Mouse (Mus musculus): ENCODE data around the gene Mcub.

The Mcub gene

DNA sequence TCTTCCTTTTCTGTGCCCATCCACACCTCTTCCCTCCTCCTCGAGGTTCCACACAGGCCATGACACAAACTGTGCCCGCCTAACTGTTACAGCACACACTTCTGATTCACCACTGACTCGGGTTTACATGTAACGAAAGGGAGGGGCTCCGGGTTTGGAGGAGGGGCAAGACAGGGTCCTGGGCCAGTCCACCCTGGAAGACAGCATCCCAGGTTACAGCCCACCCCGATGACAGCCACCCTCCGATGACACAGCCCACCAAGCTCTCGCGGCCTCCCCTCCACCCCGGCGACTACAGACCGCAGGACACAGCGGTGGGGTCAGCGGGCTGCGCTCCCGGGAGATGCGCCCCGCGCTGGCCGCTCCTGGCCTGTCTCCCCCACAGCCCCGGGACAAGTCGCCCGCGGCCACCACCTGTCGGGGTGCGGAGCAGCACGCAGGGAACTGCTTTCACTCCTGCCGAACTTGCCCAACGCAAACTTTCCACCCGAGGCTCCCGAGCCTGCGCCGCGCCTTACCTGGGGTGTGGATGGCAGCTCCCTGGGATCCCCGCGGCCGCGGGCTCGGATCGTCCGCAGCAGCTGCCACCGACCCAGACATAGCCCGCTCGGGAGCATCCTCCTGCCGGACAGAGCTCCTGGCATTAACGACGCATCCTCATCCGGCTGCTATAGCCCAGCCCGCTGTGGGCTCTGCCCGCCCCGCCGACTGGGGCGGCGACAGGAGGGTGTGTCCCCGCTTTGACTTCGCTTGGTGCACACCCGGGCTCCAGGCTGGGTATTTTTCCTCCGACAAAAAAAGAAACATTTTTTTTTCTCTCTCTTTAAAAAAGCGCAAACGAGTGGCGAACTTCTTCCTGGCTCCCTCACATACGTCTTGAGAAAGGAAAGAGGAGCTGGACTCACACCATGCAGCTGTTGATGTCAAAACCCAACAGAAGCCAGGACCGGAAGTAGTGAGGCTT, at the start of gene Mcub:
Gene Mcub, minus strand, starts transcription at position 775 of the 964 bp plus-strand sequence.
- no peak for DNase-seq

GRCm38 (mm10) chr3:130012943-130013342, 42.9 kb upstream of the Mcub start:
- DNase-seq: no peak

DNA sequence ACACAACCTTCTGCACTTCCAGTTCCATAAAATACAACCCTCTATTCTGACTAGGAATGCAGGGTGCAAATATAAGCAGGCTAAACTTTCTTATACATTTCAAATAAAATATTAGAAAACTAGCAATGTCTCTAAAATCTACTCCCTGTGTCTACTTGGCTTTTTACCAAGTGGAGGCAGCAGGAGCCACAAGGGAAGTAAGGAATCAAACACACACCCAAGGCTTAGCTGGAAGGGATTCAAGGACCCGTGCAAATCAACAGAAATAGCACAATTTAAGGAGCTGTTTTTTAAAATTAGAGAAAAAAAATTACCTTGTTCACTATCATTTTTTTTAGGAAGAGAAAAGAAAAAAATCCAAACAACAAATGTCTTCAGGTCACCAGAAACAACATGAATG, 41.2 kb upstream of the Mcub start:
- DNase-seq: no peak

- DNase-seq: no peak
Measured at GRCm38 (mm10) chr3:130006141-130006540, 36.1 kb upstream of the Mcub start.

DNA sequence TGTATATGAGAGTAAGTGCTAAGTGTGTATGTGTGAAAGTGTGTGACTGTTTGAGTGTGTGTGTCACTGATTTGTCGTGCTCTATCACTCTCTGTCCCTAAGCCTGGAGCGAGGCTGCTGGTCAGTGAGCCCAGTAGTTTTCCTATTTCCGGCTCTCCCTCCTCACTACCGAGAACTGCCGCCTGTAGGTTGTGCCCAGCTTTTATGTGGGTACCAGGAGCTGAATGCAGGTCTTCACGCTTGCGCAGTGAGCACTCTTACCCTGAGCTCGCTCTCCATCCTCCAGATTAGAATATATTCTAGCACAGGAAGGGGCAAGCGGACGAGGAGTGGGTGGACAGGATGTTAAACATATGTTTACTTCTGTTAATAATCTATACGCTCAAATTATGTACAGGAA, 30.9 kb upstream of the Mcub start:
- no peak for DNase-seq

GRCm38 (mm10) chr3:129998526-129998925, 28.5 kb upstream of the Mcub start:
- no peak for DNase-seq

GRCm38 (mm10) chr3:129998001-129998400, 28.0 kb upstream of the Mcub start:
- no peak for DNase-seq

DNA sequence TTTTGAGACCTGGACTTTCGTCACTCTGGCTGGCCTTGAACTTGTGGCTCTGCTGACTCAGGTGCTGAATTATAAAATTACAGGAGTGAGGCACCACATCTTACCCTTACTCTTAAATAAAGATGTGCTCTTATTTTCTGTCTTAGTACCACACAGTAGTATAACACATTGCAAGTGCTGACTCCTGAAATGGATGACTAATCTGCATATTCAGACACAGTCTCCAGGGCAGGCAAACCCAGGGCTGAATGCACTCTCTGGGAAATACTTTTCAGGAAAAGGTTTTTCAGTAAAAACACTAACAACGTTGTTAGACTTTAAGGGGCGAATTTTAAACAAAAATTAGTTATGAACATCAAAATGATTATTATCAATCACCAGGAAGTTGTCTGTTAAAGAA, 27.3 kb upstream of the Mcub start:
- no peak for DNase-seq

DNA sequence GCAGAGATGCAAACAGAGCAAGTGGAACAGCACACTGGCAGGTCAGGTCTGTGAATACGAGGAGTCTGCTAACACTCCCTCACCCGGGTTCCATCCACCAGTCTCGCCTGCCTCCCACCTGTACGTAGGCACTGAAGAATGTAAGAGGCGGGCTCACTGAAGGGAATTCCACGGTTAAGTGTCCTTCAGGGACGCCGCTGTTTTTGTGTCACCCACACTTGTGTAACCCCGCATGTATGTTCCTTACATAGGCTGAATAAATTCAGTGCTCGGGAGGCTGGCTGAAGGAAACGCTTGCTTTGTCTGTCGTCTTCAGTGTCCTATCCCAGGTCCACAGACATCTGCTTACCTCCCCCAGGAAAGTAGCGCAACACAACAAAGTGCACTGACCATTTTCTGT, 17.3 kb upstream of the Mcub start:
- no peak for DNase-seq

DNA sequence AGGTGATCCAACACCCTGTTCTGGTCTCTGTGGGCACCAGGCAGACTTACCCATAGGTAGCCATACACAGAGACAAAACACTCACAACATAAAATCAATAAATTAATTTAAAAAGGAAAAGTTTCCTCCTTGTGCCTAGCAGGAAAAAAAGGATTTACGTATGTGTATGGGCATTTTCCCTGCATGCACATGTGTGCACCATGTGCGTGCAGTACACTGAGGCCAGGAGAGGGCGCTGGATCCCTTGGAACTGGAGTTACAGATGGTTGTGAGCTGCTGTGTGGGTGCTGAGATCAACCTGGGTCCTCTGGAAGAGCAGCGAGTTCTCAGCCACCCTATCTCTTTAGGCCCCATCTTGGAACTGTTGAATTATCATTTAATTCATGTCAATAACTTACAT, 15.3 kb upstream of the Mcub start:
- no peak for DNase-seq

DNA sequence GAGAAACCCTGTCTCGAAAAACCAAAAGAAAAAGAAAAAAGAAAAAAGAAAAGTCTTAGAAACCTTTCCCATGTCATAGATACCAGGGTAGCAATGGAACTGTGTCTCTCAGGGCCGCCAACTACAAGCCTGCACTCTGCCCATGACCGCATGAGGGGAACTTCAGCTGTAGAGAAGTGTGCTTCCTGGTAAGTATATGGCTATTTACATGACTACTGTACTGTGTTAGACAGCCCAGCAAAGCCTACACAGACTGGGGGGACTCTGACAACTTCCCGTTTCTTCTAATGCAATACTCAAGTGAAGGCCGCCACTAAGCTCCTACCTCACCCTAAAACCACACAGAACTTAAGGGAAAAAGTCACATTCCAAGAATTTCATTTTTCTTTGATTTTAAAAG, 14.8 kb upstream of the Mcub start:
- no peak for DNase-seq

- no peak for DNase-seq
Measured at GRCm38 (mm10) chr3:129982271-129982670, 12.3 kb upstream of the Mcub start.

DNA sequence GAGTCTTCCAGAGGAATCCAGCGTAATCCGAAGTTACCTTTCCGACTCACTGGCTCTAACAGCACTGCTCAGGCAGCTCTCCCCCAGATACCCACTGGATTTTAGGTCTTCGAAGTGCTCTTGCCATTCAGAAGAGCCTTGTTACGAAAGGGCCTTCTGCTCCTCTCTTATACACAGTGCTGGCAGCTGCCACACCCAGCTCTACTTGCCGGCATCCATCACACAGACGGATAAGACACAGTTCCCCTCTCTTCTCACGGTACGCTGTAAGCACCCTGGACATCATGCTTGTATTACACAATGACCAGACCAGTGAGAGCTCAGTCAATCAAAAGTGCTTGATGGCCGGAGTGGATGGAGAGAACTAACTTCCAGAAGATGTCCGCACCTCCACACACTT, 11.8 kb upstream of the Mcub start:
- DNase-seq: no peak

GRCm38 (mm10) chr3:129979510-129979909, 9.5 kb upstream of the Mcub start:
- no peak for DNase-seq

- DNase-seq: no peak
Measured at GRCm38 (mm10) chr3:129978716-129979115, 8.7 kb upstream of the Mcub start.

- DNase-seq: no peak
Measured at GRCm38 (mm10) chr3:129976317-129976716, 6.3 kb upstream of the Mcub start.

- DNase-seq: no peak
Measured at GRCm38 (mm10) chr3:129970529-129971515, 816 bp upstream of the Mcub start.

GRCm38 (mm10) chr3:129969031-129969430, 975 bp downstream of the Mcub start:
- no peak for DNase-seq

DNA sequence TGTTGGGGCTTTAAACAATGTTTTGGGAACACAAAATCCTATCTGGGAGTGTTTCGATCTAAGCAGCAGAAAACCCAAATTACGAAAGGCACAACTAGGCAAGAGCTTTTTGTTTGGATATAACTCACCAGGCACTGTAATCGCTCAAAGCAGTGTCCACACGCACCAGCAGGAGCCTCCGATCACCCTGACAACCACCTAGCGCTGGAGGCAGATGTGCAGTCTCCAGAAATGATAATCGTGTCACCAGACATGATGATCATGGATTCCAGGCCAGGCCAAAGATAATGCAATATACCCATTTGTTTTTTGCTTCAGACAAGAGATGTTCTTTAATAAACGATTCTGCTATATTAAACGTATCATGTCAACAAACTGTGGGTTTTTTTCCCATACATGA, 2.1 kb downstream of the Mcub start:
- no peak for DNase-seq

- no peak for DNase-seq
Measured at GRCm38 (mm10) chr3:129964681-129965080, 5.3 kb downstream of the Mcub start.

DNA sequence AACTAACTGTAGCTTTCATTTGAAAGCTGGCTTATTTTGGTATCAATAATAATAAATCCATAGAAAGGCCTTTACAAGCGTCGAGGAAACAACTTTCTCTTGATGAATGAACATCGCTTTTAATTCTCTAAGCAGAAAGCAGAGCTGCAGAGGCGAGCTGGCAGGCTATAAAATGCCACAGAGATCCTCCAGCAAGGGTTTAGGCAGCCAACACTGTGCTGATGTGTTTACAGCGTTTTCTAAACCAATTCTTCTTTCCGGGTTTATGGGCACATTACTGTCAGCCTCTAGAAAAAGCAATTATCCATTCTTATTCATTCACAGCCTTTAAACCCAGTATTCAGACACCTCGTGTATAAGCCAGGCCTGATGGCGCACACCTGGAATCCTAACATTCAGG, 7.5 kb downstream of the Mcub start:
- DNase-seq: no peak

DNA sequence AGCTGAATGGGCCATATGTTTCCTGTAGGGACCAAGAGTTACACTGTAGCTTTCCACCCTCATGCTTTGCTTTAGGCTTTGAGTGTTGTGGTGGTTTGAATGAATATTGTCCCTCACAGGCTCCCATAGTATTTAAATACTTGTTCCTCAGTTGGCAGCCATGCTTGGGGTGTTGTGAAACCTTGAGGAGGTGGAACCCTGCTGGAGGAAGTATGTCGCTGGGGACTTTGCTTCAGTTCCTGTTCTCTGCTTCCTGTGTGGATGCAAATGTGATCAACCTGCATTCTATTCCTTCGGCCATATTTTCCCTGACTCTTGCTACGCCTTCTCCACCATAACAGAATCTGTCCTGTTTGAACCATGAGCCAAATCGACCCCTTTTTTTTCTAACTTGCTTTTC, 16.7 kb downstream of the Mcub start:
- no peak for DNase-seq

DNA sequence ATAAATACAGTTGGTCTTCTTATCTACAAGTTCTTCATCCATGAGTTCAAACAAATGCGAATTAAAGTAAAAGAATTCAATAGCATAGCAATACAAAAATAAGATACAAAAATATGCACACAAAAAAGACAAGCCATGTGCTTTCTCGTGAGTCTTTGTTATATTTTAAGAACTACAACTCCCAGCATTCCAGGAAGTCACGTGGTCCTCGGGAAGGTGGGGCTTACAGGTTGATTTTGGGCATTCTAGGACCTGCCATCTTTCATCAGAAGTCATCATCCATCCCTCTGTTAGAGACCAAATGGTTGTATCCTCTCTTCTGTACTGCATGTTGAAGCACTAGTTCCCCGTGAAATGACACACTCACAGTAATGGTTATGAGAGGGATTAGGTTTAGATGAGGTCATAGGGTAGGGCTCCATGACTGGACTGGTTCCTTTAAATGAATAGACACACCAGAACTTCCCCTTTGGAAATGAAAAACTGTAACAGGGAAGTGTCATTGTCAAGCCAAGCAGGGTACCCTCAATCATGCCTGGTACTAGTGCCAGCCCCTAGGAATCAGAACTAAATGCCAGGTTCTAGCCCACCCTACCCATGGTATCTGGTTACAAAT, 20.7 kb downstream of the Mcub start:
- DNase-seq: no peak

All from right cerebral cortex, postnatal 14 days (tissue).